Mouse (Mus musculus) heart, embryonic 16.5 days (tissue): ENCODE results near the gene Sema6d. TPM values are rescaled to one million over a fixed set of nuclear protein-coding genes. Genes with fewer than 3 reads are reported as not detected.

Experiments
- ATAC-seq: fragments of 200-750 bp; cut with Nextera tagmentation; replicated peaks from 2 replicates; pipeline ENCODE4 v1.8.0; 2017; ENCODE audit warnings: moderate number of reproducible peaks; ENCODE audit not compliant: insufficient read depth, low FRiP score; ENCODE audit errors: extremely low read depth
- H3K27ac ChIP-seq: fragments of 300-500 bp; sonication (generic); 2 replicates; pipeline ENCODE4 v1.5.1; 2014; ENCODE audit warnings: mild to moderate bottlenecking, low read length, control low read depth, moderate library complexity
- H3K27me3 ChIP-seq: fragments of 300-500 bp; sonication (generic); 2 replicates; pipeline ENCODE4 v1.6.1; 2014; ENCODE audit warnings: low read length, mixed read lengths; ENCODE audit not compliant: control insufficient read depth, insufficient read depth
- H3K36me3 ChIP-seq: fragments of 300-500 bp; sonication (generic); 2 replicates; pipeline ENCODE4 v1.6.1; 2014; ENCODE audit not compliant: control insufficient read depth, insufficient read depth
- H3K4me1 ChIP-seq: fragments of 300-500 bp; sonication (generic); 2 replicates; pipeline ENCODE4 v1.6.1; 2014; ENCODE audit warnings: low read length, mixed read lengths; ENCODE audit not compliant: control insufficient read depth, insufficient read depth
- H3K4me2 ChIP-seq: fragments of 300-500 bp; sonication (generic); 2 replicates; pipeline ENCODE4 v1.6.1; 2014; ENCODE audit warnings: low read depth, mild to moderate bottlenecking, control low read depth, low read length
- H3K4me3 ChIP-seq: fragments of 300-500 bp; sonication (generic); 2 replicates; pipeline ENCODE4 v1.5.1; 2014; ENCODE audit warnings: mild to moderate bottlenecking, control low read depth, low read length
- H3K9ac ChIP-seq: fragments of 300-500 bp; sonication (generic); 2 replicates; pipeline ENCODE4 v1.6.1; 2014; ENCODE audit warnings: low read length, control low read depth
- H3K9me3 ChIP-seq: fragments of 300-500 bp; sonication (generic); replicated peaks from 2 replicates; pipeline ENCODE4 v1.6.1; 2016; ENCODE audit warnings: low read length; ENCODE audit not compliant: control insufficient read depth
- WGBS: fragments of 180-500 bp; shearing (Covaris S2); extraction: QIAGEN DNeasy Blood & Tissue Kit; methylation state at CpG from one replicate; pipeline ENCODE4 v1.1.7; 2014; 5-methylcytosine and 5-hydroxymethylcytosine counted together
- polyA plus RNA-seq: library from polyadenylated mRNA; unstranded; fragments of >200 nt; fragmentation: Nextera tagmentation; extraction: Ambion mirVana; gene quantifications from 2 replicates; pipeline ENCODE4 v1.2.1, GENCODE M21; 2015

Sema6d gene
- polyA plus RNA-seq, 1 experiment from 2014 or later: 17.8 TPM

DNA sequence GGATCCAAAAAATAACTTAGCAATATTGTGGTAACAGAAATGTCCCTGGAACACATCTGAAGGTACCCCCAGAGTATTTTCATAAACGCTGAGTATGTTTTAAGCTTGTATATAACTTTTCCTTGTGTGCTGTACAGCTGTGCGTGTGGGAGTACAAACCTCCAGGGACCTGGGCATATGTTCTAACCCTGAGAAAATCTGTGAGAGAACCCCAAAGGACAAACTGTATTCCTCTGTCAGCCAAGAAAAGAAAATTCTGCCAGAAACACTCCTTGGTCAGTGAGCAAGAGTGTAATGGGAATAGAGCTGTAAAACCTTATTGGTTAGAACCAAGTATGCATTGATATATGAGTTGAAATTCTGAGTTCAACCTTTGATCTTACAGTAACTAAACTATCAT lies 203.8 kb downstream of the Sema6d start:
- no peak overlapping the region for H3K27ac ChIP-seq
- no peak overlapping the region for H3K9ac ChIP-seq
- H3K4me2 ChIP-seq: no peak overlapping the region
- WGBS: 82% methylated on average over 2 of the region's 2 CpGs
- no peaks in the 10 kb centered on the region for H3K27me3 ChIP-seq
- H3K9me3 ChIP-seq: no peaks in the 10 kb centered on the region
- H3K36me3 ChIP-seq: no peaks in the 10 kb centered on the region
- ATAC-seq: no peak
- no peak overlapping the region for H3K4me3 ChIP-seq
- peaks cover 6% of the 10 kb centered on the region for H3K4me1 ChIP-seq

DNA sequence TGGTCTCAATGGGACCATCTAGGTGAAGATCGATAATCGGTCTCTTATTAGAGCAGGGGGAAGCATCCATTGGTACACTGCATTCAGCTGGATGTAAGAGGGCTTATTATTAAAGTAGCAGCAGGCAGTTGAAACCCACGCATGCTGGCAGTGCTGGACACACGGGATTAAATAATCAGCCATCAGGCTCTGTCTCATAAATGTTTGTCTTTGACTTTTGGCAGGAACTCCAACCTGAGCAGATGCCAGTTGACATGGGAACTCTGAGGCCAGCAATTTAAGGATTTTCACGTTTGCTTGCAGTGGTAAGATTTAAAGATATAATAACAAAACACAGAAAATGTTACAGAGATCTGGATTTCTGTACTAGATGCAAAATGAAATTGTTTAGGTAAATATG lies 208.6 kb downstream of the Sema6d start:
- 54% methylated on average over 5 of the region's 5 CpGs for WGBS
- no peak for ATAC-seq
- Histone ChIP-seq H3K36me3 (no peaks in the 10 kb centered on the region), H3K4me2 (no peak overlapping the region), H3K4me1 (peaks cover 6% of the 10 kb centered on the region), H3K27ac (no peak overlapping the region), H3K9ac (no peak overlapping the region), H3K9me3 (no peaks in the 10 kb centered on the region), H3K27me3 (no peaks in the 10 kb centered on the region), H3K4me3 (no peak overlapping the region)

DNA sequence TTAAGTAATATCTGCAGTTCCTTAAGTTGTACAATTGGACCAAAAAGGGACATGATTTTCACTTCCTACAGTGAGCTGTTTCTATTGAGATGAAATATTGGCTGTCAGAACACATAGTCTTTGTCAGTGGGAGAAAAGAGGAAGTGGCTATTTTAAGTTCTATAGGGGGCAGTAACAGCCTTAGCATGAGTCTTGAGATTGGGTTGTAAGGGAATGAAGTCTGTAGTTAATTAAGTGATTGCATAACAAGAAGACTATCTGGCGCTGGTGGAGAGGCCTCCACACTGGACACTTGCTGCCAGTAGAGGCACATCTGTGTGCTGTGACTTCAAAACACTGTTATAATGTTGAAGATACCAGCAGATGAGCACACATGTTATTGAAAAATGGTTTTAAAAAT lies 209.1 kb downstream of the Sema6d start:
- Histone ChIP-seq H3K9me3 (no peaks in the 10 kb centered on the region), H3K4me2 (no peak overlapping the region), H3K9ac (no peak overlapping the region), H3K27me3 (no peaks in the 10 kb centered on the region), H3K4me1 (peaks cover 6% of the 10 kb centered on the region), H3K4me3 (no peak overlapping the region), H3K27ac (no peak overlapping the region), H3K36me3 (no peaks in the 10 kb centered on the region)
- WGBS: 46% methylated on average over 1 of the region's 1 CpGs
- ATAC-seq: peak; percentile 49; the same call in 1 of the 2 replicates

DNA sequence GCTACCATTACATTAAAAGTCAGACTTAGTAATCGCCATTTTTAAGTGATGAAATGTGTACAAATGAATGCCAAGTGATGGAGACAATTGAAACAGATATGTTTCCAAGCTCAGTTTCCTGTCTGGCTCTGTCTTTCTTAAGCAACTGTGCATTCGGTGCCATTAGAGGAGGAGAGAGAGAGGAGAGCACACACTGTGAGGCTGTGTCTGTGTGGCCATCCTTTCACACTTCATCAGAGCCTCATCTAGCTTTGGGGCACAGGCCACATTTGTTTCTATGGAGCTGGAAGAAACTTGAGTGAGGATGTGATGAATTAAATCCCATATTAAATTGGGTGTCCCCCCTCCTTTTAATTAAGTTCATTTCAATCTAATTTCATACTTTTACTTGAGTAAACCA lies 218.8 kb downstream of the Sema6d start:
- 62% methylated on average over 2 of the region's 2 CpGs for WGBS
- Histone ChIP-seq H3K4me1 (no peaks in the 10 kb centered on the region), H3K9me3 (no peaks in the 10 kb centered on the region), H3K4me3 (no peak overlapping the region), H3K4me2 (no peak overlapping the region), H3K27me3 (no peaks in the 10 kb centered on the region), H3K27ac (no peak overlapping the region), H3K36me3 (no peaks in the 10 kb centered on the region), H3K9ac (no peak overlapping the region)
- no peak for ATAC-seq

DNA sequence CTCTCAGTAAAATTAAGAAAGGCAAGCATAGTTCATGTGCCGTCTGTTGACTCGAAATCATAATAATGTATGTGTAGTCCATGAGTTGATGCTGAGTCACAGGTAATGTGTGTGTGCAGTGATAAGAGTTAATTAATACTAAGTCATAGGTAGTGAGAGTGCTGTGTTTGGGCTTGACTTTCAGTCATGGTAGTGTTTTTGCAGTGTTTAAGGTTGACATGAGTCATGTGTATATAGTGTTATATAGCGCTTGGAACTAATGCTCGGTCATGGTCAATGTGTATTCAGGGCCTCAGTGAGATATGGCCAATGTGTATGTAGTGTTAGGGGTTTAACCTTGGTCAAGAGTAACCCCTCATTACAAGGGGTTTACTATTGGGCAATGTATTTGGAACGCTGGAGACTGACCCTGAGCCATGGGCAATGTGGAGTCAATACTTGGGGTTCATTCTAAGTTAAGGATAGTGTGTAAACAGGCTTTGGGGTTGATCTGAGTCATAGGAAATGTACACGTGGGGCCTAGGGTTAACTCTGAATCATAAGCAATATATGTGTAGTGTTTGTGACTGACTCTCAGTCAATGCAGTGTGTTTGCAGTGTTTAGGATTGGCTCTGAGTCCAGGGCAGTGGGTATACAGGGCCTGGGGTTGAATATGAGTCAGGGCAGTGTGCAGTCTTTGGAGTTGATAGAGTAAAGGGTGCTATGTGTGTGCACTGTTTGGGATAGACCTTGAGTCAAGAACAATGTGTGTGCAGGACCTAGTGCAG lies 219.8 kb downstream of the Sema6d start:
- H3K27me3 ChIP-seq: no peaks in the 10 kb centered on the region
- no peaks in the 10 kb centered on the region for H3K9me3 ChIP-seq
- H3K4me2 ChIP-seq: no peak overlapping the region
- no peak for ATAC-seq
- no peaks in the 10 kb centered on the region for H3K36me3 ChIP-seq
- no peak overlapping the region for H3K27ac ChIP-seq
- WGBS: 89% methylated on average over 6 of the region's 6 CpGs
- H3K4me1 ChIP-seq: no peaks in the 10 kb centered on the region
- no peak overlapping the region for H3K9ac ChIP-seq
- H3K4me3 ChIP-seq: no peak overlapping the region

DNA sequence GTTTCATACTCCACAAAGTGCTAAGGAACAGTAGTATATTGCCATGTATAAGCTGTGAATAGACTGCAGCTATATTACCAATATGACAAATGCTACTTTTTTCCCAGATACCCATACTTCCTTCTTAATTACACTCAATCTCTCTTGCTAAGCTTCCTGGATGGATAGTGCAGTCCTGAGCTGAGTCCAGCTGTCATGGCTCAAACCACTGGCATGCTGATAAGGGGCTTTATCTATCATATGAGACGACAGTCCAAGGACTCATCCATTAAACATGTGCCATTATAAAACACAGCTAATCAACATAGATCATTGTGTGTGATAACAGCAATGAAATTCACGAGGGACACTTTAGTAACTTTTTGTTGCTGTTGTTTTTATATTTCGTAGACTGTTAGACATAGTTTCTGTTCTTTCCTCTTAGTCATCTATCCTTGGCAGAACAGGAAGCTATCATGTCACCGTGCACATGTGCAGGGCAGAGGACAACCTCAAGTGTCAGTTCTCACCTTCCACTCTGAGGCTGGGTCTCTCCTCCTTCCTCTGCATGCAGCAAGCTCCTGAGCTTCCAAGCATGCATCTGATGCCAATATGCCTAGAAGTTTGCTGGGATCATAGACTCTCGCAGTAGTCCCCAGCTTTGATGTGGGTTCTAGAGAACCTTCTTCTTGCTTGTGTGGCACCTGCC lies 232.9 kb downstream of the Sema6d start:
- Histone ChIP-seq H3K9ac (no peak overlapping the region), H3K27ac (no peak overlapping the region), H3K27me3 (no peaks in the 10 kb centered on the region), H3K4me3 (no peak overlapping the region), H3K36me3 (no peaks in the 10 kb centered on the region), H3K4me2 (no peak overlapping the region), H3K9me3 (no peaks in the 10 kb centered on the region), H3K4me1 (no peaks in the 10 kb centered on the region)
- 52% methylated on average over 5 of the region's 5 CpGs for WGBS
- no peak for ATAC-seq

DNA sequence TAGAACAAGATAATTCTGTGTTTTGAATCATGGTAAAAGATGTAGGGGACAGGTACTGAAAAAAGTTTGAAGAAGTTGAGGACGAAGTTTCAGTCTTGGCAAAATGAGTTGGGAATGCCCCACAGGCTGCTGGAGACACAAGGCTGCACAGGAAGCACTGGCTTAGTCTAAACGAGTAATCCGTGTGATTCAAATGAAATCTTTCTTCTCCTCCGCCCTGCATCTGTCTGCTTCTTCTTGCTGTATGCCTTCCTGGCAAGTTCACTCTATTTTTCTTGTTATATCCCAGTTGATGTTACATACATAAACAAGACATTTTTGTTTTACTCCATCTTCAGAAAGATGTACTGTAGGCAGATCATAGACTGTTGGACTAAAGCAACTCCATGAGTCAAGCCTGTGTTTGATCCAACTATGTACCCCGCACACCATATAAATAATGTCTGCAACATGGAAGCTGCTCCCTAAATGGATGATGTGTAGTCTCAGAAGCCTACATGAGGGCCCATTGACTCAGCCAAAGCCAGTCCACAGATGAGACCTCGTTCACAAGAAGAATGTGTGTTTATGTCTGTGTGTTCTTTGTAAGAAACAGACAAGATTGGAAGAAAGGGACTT lies 234.4 kb downstream of the Sema6d start:
- Histone ChIP-seq H3K4me2 (no peak overlapping the region), H3K36me3 (no peaks in the 10 kb centered on the region), H3K9ac (no peak overlapping the region), H3K4me3 (no peak overlapping the region), H3K27ac (no peak overlapping the region), H3K27me3 (no peaks in the 10 kb centered on the region), H3K9me3 (no peaks in the 10 kb centered on the region), H3K4me1 (no peaks in the 10 kb centered on the region)
- ATAC-seq: no peak
- whole genome bisulfite sequencing: 85% methylated on average over 6 of the region's 6 CpGs

DNA sequence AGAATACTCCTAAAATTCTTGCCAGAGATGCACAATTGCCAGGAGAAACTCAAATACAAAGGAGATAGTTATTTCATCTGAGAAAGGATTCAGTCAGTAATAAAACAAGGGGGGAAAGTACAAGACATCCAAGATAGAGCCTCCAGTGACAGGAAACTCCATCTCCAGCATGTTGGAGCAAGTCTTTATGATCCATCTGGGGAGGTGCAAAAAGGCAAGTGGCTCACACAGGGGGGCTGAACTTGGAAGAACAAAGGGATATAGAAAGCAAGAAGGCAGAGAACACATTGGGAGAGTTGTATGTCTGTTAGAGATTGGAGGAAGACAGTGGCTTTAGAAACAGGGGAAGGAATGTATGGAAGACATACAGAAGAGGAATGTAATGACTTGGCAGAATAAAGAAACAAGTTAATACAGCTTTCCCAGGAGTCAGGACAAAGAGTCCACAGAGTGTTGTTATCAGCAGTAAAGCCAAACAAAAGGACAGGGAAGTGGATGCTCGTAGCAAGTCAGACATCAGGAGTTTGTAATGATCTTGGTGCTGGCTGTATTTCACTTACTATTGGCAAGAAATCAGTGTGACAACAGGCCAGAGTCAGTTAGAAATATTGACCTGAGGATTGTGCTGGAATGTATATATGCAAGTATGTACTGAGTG lies 239.8 kb downstream of the Sema6d start:
- Histone ChIP-seq H3K4me2 (no peak overlapping the region), H3K9me3 (no peaks in the 10 kb centered on the region), H3K4me1 (peaks cover 6% of the 10 kb centered on the region; the same call in 1 of the 2 replicates), H3K27ac (no peak overlapping the region), H3K27me3 (no peaks in the 10 kb centered on the region), H3K4me3 (no peak overlapping the region), H3K36me3 (no peaks in the 10 kb centered on the region), H3K9ac (no peak overlapping the region)
- ATAC-seq: no peak
- WGBS: 20% methylated on average over 1 of the region's 1 CpGs
